Mouse (Mus musculus) midbrain, embryonic 16.5 days (tissue): ENCODE measurements around the gene Nfib. TPM values are rescaled to one million over a fixed set of nuclear protein-coding genes. Genes with fewer than 3 reads are reported as not detected.

Experiments used
- ATAC-seq: fragments of 200-750 bp; cut with Nextera tagmentation; 2 replicates; pipeline ENCODE4 v1.8.0; 2017; ENCODE audit warnings: moderate TSS enrichment
- H3K27ac ChIP-seq: fragments of 300-500 bp; sonication (generic); 2 replicates; pipeline ENCODE4 v1.5.1; 2014; ENCODE audit warnings: mild to moderate bottlenecking, low read length, mixed read lengths
- H3K27me3 ChIP-seq: fragments of 300-500 bp; sonication (generic); 2 replicates; pipeline ENCODE4 v1.6.1; 2014; ENCODE audit warnings: low read depth, low read length, mixed read lengths; ENCODE audit not compliant: control insufficient read depth, insufficient read depth
- H3K36me3 ChIP-seq: fragments of 300-500 bp; sonication (generic); 2 replicates; pipeline ENCODE4 v1.6.1; 2014; ENCODE audit warnings: mild to moderate bottlenecking, low read length, moderate library complexity, mixed read lengths; ENCODE audit not compliant: control insufficient read depth, insufficient read depth
- H3K4me1 ChIP-seq: fragments of 300-500 bp; sonication (generic); 2 replicates; pipeline ENCODE4 v1.6.1; 2014; ENCODE audit warnings: mild to moderate bottlenecking, low read length, mixed read lengths; ENCODE audit not compliant: control insufficient read depth, insufficient read depth
- H3K4me2 ChIP-seq: fragments of 300-500 bp; sonication (generic); 2 replicates; pipeline ENCODE4 v1.6.1; 2014; ENCODE audit warnings: mild to moderate bottlenecking, low read length, mixed read lengths
- H3K4me3 ChIP-seq: fragments of 300-500 bp; sonication (generic); 2 replicates; pipeline ENCODE4 v1.5.1; 2014; ENCODE audit warnings: low read depth, mild to moderate bottlenecking, low read length, moderate library complexity, mixed read lengths
- H3K9ac ChIP-seq: fragments of 300-500 bp; sonication (generic); 2 replicates; pipeline ENCODE4 v1.6.1; 2014; ENCODE audit warnings: low read depth, low read length, mixed read lengths
- H3K9me3 ChIP-seq: fragments of 300-500 bp; sonication (generic); replicated peaks from 2 replicates; pipeline ENCODE4 v1.6.1; 2014; ENCODE audit warnings: mild to moderate bottlenecking, low read length, mixed read lengths; ENCODE audit not compliant: control insufficient read depth, poor library complexity, severe bottlenecking
- WGBS: fragments of 180-500 bp; shearing (Covaris S2); extraction: QIAGEN DNeasy Blood & Tissue Kit; methylation state at CpG from one replicate; pipeline ENCODE4 v1.1.7; 2014; 5-methylcytosine and 5-hydroxymethylcytosine counted together
- polyA plus RNA-seq: library from polyadenylated mRNA; unstranded; fragments of >200 nt; fragmentation: Nextera tagmentation; extraction: Ambion mirVana; gene quantifications from 2 replicates; pipeline ENCODE4 v1.2.1, GENCODE M21; 2015

Nfib gene
- polyA plus RNA-seq, 1 experiment from 2014 or later, result 47.2 TPM

GRCm38 (mm10) chr4:82333413-82333812 lies 372.1 kb downstream of the Nfib start:
- no peaks in the 10 kb centered on the region for H3K9me3 ChIP-seq
- no peak for ATAC-seq
- no peaks in the 10 kb centered on the region for H3K36me3 ChIP-seq
- H3K27me3 ChIP-seq, result no peaks in the 10 kb centered on the region
- no peak overlapping the region for H3K4me3 ChIP-seq
- H3K9ac ChIP-seq, result no peak overlapping the region
- 91% methylated on average over 3 of the region's 3 CpGs for WGBS
- H3K4me2 ChIP-seq, result no peak overlapping the region
- no peak overlapping the region for H3K27ac ChIP-seq
- H3K4me1 ChIP-seq, result 0 out of 2 replicates have a peak, but pooled peaks cover 2% of the 10 kb centered on the region

GRCm38 (mm10) chr4:82330095-82330494 lies 375.5 kb downstream of the Nfib start:
- Histone ChIP-seq H3K27ac (no peak overlapping the region), H3K36me3 (no peaks in the 10 kb centered on the region), H3K9ac (no peak overlapping the region), H3K9me3 (no peaks in the 10 kb centered on the region), H3K4me3 (no peak overlapping the region), H3K4me1 (no peaks in the 10 kb centered on the region; the same call in 1 of the 2 replicates), H3K27me3 (no peaks in the 10 kb centered on the region), H3K4me2 (no peak overlapping the region)
- no peak for ATAC-seq
- 90% methylated on average over 4 of the region's 4 CpGs for WGBS

- Histone ChIP-seq H3K4me3 (no peak overlapping the region), H3K36me3 (no peaks in the 10 kb centered on the region; the same call in 1 of the 2 replicates), H3K9ac (no peak overlapping the region), H3K27ac (no peak overlapping the region), H3K9me3 (no peaks in the 10 kb centered on the region), H3K27me3 (no peaks in the 10 kb centered on the region), H3K4me2 (no peak overlapping the region), H3K4me1 (no peaks in the 10 kb centered on the region; the same call in 1 of the 2 replicates)
- ATAC-seq, result no peak
- 51% methylated on average over 3 of the region's 3 CpGs for WGBS
Measured at GRCm38 (mm10) chr4:82326140-82326529, 379.4 kb downstream of the Nfib start.

GRCm38 (mm10) chr4:82325409-82326139 lies 380.0 kb downstream of the Nfib start:
- Histone ChIP-seq H3K27me3 (no peaks in the 10 kb centered on the region), H3K9me3 (no peaks in the 10 kb centered on the region), H3K4me2 (no peak overlapping the region), H3K27ac (no peak overlapping the region), H3K36me3 (no peaks in the 10 kb centered on the region; the same call in 1 of the 2 replicates), H3K4me3 (no peak overlapping the region), H3K9ac (no peak overlapping the region), H3K4me1 (no peaks in the 10 kb centered on the region; the same call in 1 of the 2 replicates)
- 67% methylated on average over 6 of the region's 6 CpGs for WGBS
- no peak for ATAC-seq

GRCm38 (mm10) chr4:82324977-82325376 lies 380.6 kb downstream of the Nfib start:
- Histone ChIP-seq H3K9ac (no peak overlapping the region), H3K9me3 (no peaks in the 10 kb centered on the region), H3K27me3 (no peaks in the 10 kb centered on the region), H3K4me2 (no peak overlapping the region), H3K4me3 (no peak overlapping the region), H3K4me1 (no peaks in the 10 kb centered on the region; the same call in 1 of the 2 replicates), H3K27ac (no peak overlapping the region), H3K36me3 (no peaks in the 10 kb centered on the region; the same call in 1 of the 2 replicates)
- no peak for ATAC-seq
- WGBS, result 52% methylated on average over 3 of the region's 3 CpGs

- WGBS, result 83% methylated on average over 4 of the region's 4 CpGs
Measured at GRCm38 (mm10) chr4:82321008-82321407, 384.5 kb downstream of the Nfib start.

GRCm38 (mm10) chr4:82319388-82319787 lies 386.2 kb downstream of the Nfib start:
- H3K4me2 ChIP-seq, result no peak overlapping the region
- 90% methylated on average over 7 of the region's 7 CpGs for WGBS
- no peak overlapping the region for H3K27ac ChIP-seq
- no peaks in the 10 kb centered on the region for H3K27me3 ChIP-seq
- ATAC-seq, result no peak
- no peaks in the 10 kb centered on the region; the same call in 1 of the 2 replicates for H3K36me3 ChIP-seq
- no peak overlapping the region for H3K9ac ChIP-seq
- no peaks in the 10 kb centered on the region for H3K9me3 ChIP-seq
- no peaks in the 10 kb centered on the region for H3K4me1 ChIP-seq
- no peak overlapping the region for H3K4me3 ChIP-seq

More at GRCm38 (mm10) chr4:82321008-82321407, 384.5 kb downstream of the Nfib start:
- no peak for ATAC-seq
- no peaks in the 10 kb centered on the region for H3K27me3 ChIP-seq
- no peak overlapping the region for H3K27ac ChIP-seq
- no peaks in the 10 kb centered on the region; the same call in 1 of the 2 replicates for H3K36me3 ChIP-seq
- no peaks in the 10 kb centered on the region; the same call in 1 of the 2 replicates for H3K4me1 ChIP-seq
- no peak overlapping the region for H3K9ac ChIP-seq
- H3K4me3 ChIP-seq, result no peak overlapping the region
- H3K9me3 ChIP-seq, result no peaks in the 10 kb centered on the region
- no peak overlapping the region for H3K4me2 ChIP-seq

- no peak for ATAC-seq
- Histone ChIP-seq H3K4me2 (no peak overlapping the region), H3K27ac (no peak overlapping the region), H3K27me3 (no peaks in the 10 kb centered on the region), H3K36me3 (no peaks in the 10 kb centered on the region), H3K9me3 (no peaks in the 10 kb centered on the region), H3K9ac (no peak overlapping the region), H3K4me1 (no peaks in the 10 kb centered on the region), H3K4me3 (no peak overlapping the region)
- 89% methylated on average over 6 of the region's 6 CpGs for WGBS
Measured at GRCm38 (mm10) chr4:82316168-82316567, 389.4 kb downstream of the Nfib start.

GRCm38 (mm10) chr4:82315710-82316109 lies 389.8 kb downstream of the Nfib start:
- H3K4me2 ChIP-seq, result no peak overlapping the region
- H3K27ac ChIP-seq, result no peak overlapping the region
- H3K27me3 ChIP-seq, result no peaks in the 10 kb centered on the region
- no peaks in the 10 kb centered on the region for H3K9me3 ChIP-seq
- no peak overlapping the region for H3K9ac ChIP-seq
- no peaks in the 10 kb centered on the region for H3K4me1 ChIP-seq
- no peaks in the 10 kb centered on the region for H3K36me3 ChIP-seq
- no peak for ATAC-seq
- H3K4me3 ChIP-seq, result no peak overlapping the region
- WGBS, result 87% methylated on average over 2 of the region's 2 CpGs
